ENCODE assay signal across 10 mouse cellular contexts in the genomic region with DNA sequence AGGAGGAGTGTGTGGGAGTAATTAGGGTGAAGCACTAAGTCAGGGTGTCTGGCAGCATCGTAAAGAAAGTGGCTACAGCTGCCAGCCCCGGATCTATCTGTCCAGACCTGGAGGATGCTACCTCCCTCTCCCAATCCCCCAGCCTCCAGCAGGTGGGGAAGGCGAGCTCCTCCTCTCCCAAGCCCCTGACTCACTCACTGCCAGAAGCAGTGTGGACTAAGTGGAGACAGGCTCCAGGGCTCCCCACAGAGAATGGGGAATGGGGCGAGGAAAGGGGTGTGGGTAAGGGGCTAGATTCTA. TPM values are rescaled to one million over a fixed set of nuclear protein-coding genes. Genes with fewer than 3 reads are reported as not detected.
DNase-seq lines count a peak whose midpoint lies in the region; ATAC-seq and TF ChIP-seq lines count a peak whose summit lies in the region.
"Had no signal": no experiment of that assay in that cellular context is flagged by ENCODE, and none has a peak within 500 bp of the region (broad histone marks: within the 10 kb centered on the region; RNA-seq: fewer than 3 reads in every experiment).

No protein-coding gene starts in this region.

- WGBS in embryonic facial prominence, embryonic 10.5 days = 14% methylated on average over 4 of the region's 4 CpGs
- WGBS in hindbrain, embryonic 15.5 days = 16% methylated on average over 4 of the region's 4 CpGs
- WGBS in midbrain, embryonic 15.5 days = 12% methylated on average over 4 of the region's 4 CpGs

- peak overlapping the region; percentile 91 for H3K27ac ChIP-seq in embryonic facial prominence, embryonic 10.5 days (replicated peaks)
- peak overlapping the region; percentile 14; the same call in 1 of the 2 replicates for H3K27ac ChIP-seq in hindbrain, embryonic 15.5 days (replicated peaks)
- peak overlapping the region; percentile 72 for H3K27ac ChIP-seq in midbrain, embryonic 15.5 days
- no peak overlapping the region for H3K27ac ChIP-seq in layer of hippocampus, adult 2 months

- no peak for TF ChIP-seq CTCF in layer of hippocampus, adult 2 months (conservative IDR thresholded peaks at IDR 0.05)

- peaks cover 42% of the 10 kb centered on the region for H3K36me3 ChIP-seq in embryonic facial prominence, embryonic 10.5 days (replicated peaks)
- H3K36me3 ChIP-seq in hindbrain, embryonic 15.5 days = no peaks in the 10 kb centered on the region
- no peaks in the 10 kb centered on the region for H3K36me3 ChIP-seq in midbrain, embryonic 15.5 days (replicated peaks)

- H3K9ac ChIP-seq in hindbrain, embryonic 15.5 days = peak overlapping the region; percentile 57
- H3K9ac ChIP-seq in midbrain, embryonic 15.5 days = peak overlapping the region; percentile 65

- peaks cover 69% of the 10 kb centered on the region for H3K4me1 ChIP-seq in embryonic facial prominence, embryonic 10.5 days
- peaks cover 62% of the 10 kb centered on the region for H3K4me1 ChIP-seq in hindbrain, embryonic 15.5 days (replicated peaks)
- H3K4me1 ChIP-seq in midbrain, embryonic 15.5 days = peaks cover 60% of the 10 kb centered on the region

- ATAC-seq in hindbrain, embryonic 15.5 days (ENCODE audit: low FRiP score, low read depth) = no peak
- ATAC-seq in midbrain, embryonic 15.5 days (replicated peaks) = peak; percentile 9; the same call in 1 of the 2 replicates

- H3K9me3 ChIP-seq in embryonic facial prominence, embryonic 10.5 days = no peaks in the 10 kb centered on the region
- H3K9me3 ChIP-seq in hindbrain, embryonic 15.5 days = no peaks in the 10 kb centered on the region
- H3K9me3 ChIP-seq in midbrain, embryonic 15.5 days = no peaks in the 10 kb centered on the region

- H3K4me3 ChIP-seq in embryonic facial prominence, embryonic 10.5 days = peak overlapping the region; percentile 71
- H3K4me3 ChIP-seq in hindbrain, embryonic 15.5 days = peak overlapping the region; percentile 53
- H3K4me3 ChIP-seq in midbrain, embryonic 15.5 days = peak overlapping the region; percentile 67
- no peak overlapping the region for H3K4me3 ChIP-seq in layer of hippocampus, adult 2 months

- peak overlapping the region; percentile 86 for H3K4me2 ChIP-seq in hindbrain, embryonic 15.5 days
- peak overlapping the region; percentile 76 for H3K4me2 ChIP-seq in midbrain, embryonic 15.5 days

- H3K27me3 ChIP-seq in embryonic facial prominence, embryonic 10.5 days (replicated peaks; ENCODE audit: low read depth, poor library complexity, severe bottlenecking) = peaks cover 12% of the 10 kb centered on the region
- 0 out of 2 replicates have a peak, but pooled peaks cover 4% of the 10 kb centered on the region for H3K27me3 ChIP-seq in hindbrain, embryonic 15.5 days
- 0 out of 2 replicates have a peak, but pooled peaks cover 4% of the 10 kb centered on the region for H3K27me3 ChIP-seq in midbrain, embryonic 15.5 days (replicated peaks)

- peak; percentile 38 for DNase-seq in ES-CJ7 (ENCODE audit: low read depth, low spot score)
- DNase-seq in embryonic facial prominence, embryonic 10.5 days (ENCODE audit: low spot score) = peak; percentile 37
- no peak for DNase-seq in right cerebral cortex, postnatal 36 days (ENCODE audit: low spot score in 2 of 2)
- DNase-seq in layer of hippocampus, adult 2 months (ENCODE audit: low spot score in 2 of 2) = no peak
- no peak for DNase-seq in frontal cortex, adult 2 months (ENCODE audit: extremely low spot score in 1 of 2, low spot score in 1 of 2)
- DNase-seq in lung, postnatal 10 days = no peak
- DNase-seq: cerebellum, postnatal 14 days; layer of hippocampus, postnatal 36 days had no signal

RNA-seq across cellular contexts. Expression of a gene that starts 1.7 kb away (rescaled TPM):
- polyA plus RNA-seq in embryonic facial prominence, embryonic 10.5 days (2016; fragmentation: Nextera tagmentation; extraction: Ambion mirVana) = 92.8 and 95.9 TPM in 2 replicates
- polyA plus RNA-seq in hindbrain, embryonic 15.5 days (2015; fragmentation: Nextera tagmentation; extraction: Ambion mirVana) = 45.7 and 49.3 TPM in 2 replicates
- 80.6 and 83.2 TPM in 2 replicates for polyA plus RNA-seq in midbrain, embryonic 15.5 days (2015; fragmentation: Nextera tagmentation; extraction: Ambion mirVana)
- 1 to 10 TPM; 5.7 to 9.2 TPM for total RNA-seq in layer of hippocampus, adult 2 months (2021)
- 13.3 and 16.3 TPM in 2 replicates for polyA plus RNA-seq in frontal cortex, adult 2 months (2012; rRNA removed)

RNA-seq across cellular contexts. Expression of a gene that starts 8.2 kb away (rescaled TPM):
- polyA plus RNA-seq in embryonic facial prominence, embryonic 10.5 days (2016; fragmentation: Nextera tagmentation; extraction: Ambion mirVana) = not detected in 2 replicates
- polyA plus RNA-seq in hindbrain, embryonic 15.5 days (2015; fragmentation: Nextera tagmentation; extraction: Ambion mirVana) = 0.12 and 0.18 TPM in 2 replicates
- polyA plus RNA-seq in midbrain, embryonic 15.5 days (2015; fragmentation: Nextera tagmentation; extraction: Ambion mirVana) = 0.13 and 0.47 TPM in 2 replicates
- total RNA-seq in layer of hippocampus, adult 2 months (2021) = under 1 TPM in 1 of 2 experiments, not detected in 1; 0.38 TPM
- 1.1 and 1.8 TPM in 2 replicates for polyA plus RNA-seq in frontal cortex, adult 2 months (2012; rRNA removed)

RNA-seq across cellular contexts. Expression of a gene that starts 16.5 kb away (rescaled TPM):
- polyA plus RNA-seq in embryonic facial prominence, embryonic 10.5 days (2016; fragmentation: Nextera tagmentation; extraction: Ambion mirVana) = 75.1 and 82.5 TPM in 2 replicates
- polyA plus RNA-seq in hindbrain, embryonic 15.5 days (2015; fragmentation: Nextera tagmentation; extraction: Ambion mirVana) = 77.7 and 83.7 TPM in 2 replicates
- 57.2 and 58.7 TPM in 2 replicates for polyA plus RNA-seq in midbrain, embryonic 15.5 days (2015; fragmentation: Nextera tagmentation; extraction: Ambion mirVana)
- total RNA-seq in layer of hippocampus, adult 2 months (2021) = 10 to 100 TPM in 1 of 2 experiments, 1 to 10 TPM in 1; 7.9 to 13.1 TPM
- 19.1 and 19.9 TPM in 2 replicates for polyA plus RNA-seq in frontal cortex, adult 2 months (2012; rRNA removed)

RNA-seq across cellular contexts. Expression of a gene that starts 37.3 kb away (rescaled TPM):
- polyA plus RNA-seq in embryonic facial prominence, embryonic 10.5 days (2016; fragmentation: Nextera tagmentation; extraction: Ambion mirVana) = 1.3 TPM in 2 replicates
- 2.8 and 4.6 TPM in 2 replicates for polyA plus RNA-seq in hindbrain, embryonic 15.5 days (2015; fragmentation: Nextera tagmentation; extraction: Ambion mirVana)
- polyA plus RNA-seq in midbrain, embryonic 15.5 days (2015; fragmentation: Nextera tagmentation; extraction: Ambion mirVana) = 3.7 and 4.2 TPM in 2 replicates
- 1 to 10 TPM; 4.2 to 4.8 TPM for total RNA-seq in layer of hippocampus, adult 2 months (2021)
- 3.4 and 4.5 TPM in 2 replicates for polyA plus RNA-seq in frontal cortex, adult 2 months (2012; rRNA removed)

Comparison
In these comparisons a context has a peak if more than half of its experiments do, and no peak if none do; other contexts are left out.
1. DNase-seq: peak in ES-CJ7 (single experiment) and embryonic facial prominence, embryonic 10.5 days (single experiment); none in right cerebral cortex, postnatal 36 days (0 of 2), layer of hippocampus, adult 2 months (0 of 2), frontal cortex, adult 2 months (0 of 2) and lung, postnatal 10 days (single experiment).